Mouse (Mus musculus) mouse embryonic stem cell (cell line): ENCODE results near the gene Mgam.
"Not testable (repeated sequence)": the region's sequence is repeated elsewhere in the genome, so short reads cannot be mapped to it uniquely, and the experiment has no call there.

Experiments
- in situ Hi-C, 2 experiments: fragments of 300-500 bp; cut with MboI; formaldehyde crosslinking; loops; 1 replicate in 1 of 2; 3 replicates in 1 of 2; pipeline ENCODE4 v1.14.3; 2019 to 2020; ENCODE audit warnings: low sequenced_read_pairs in 2 of 2, low pct_unique_long_range_greater_than_20kb in 1 of 2, mixed read lengths in 1 of 2; ENCODE audit not compliant: unreplicated experiment in 1 of 2

The Mgam gene

DNA sequence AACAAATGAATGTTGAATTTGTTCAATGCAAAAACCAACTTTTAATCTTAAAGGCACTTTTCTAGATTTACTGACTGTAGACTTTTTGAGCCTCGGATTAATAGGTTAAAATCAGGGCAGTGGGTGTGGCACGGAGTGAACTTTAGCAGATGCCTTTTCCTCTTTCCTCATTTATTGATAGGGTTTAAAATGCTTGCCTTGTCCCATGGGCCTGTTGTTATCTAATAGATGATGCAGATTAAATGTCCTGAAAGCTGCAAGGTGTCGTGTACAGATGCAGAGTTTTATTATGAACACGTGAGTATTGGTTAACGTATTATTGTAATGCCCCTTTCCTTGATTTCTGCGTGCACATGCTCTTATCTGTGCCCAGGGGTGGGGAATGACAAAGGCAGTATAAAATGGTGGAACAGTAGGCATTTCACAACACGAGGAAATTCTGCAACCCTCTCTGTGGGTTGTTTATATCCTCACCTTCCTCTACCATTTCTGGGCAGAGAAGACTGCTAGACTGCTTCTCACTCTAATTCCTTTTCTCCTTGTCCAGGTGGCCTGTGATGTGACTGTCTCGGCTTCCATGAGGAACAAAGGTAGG lies at the start of gene Mgam:
TSS of gene Mgam (plus strand) at position 426 of the 595 bp plus-strand sequence.
- in situ Hi-C loops = no loop called here

DNA sequence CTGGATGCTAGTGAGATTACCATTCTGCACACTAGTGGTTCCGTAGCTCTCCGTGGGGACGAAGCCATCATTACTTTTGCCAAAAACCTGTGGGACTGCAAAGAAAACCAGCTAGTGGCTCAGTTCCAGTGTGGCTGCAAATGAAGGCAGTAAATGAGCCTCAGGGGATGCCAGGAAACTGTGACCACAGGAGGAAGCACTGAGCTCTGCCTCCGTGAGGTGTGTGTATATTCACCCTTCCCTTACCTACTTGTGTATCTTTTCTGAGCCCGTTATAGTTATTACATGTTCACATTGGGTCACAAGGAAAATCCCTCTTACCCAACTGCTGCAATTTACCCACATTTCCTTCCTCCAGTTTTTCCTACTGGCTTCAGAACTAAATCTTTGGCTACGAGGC lies 44.3 kb upstream of the Mgam start:
- in situ Hi-C loops = no loop called here

DNA sequence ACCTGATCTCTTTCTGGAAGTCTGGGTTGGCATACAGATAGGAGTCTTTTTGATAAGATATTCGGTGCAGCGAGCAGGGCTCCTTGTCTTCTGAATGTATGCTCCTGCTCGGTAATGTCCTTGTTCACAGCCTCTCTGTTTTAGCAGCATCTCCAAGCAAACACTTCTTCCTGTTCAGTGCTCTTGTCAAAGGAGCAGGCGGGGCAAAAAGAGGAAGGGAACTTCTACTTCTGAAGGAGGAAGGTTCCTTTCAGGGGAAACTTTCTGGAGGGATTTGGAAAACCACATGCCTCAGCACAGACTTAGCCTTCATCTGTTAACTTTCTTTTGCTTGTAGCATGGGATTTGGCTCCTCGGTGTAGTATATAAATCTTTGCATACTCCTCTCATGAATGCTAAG lies 43.0 kb upstream of the Mgam start, which contains the start of gene Clec5a:
TSS of gene Clec5a (minus strand) at position 177 of the 400 bp plus-strand sequence.
- in situ Hi-C loops = no loop called here

GRCm38 (mm10) chr6:40588346-40588745 lies 40.3 kb upstream of the Mgam start:
- in situ Hi-C loops = no loop called here

- in situ Hi-C loops = no loop called here
Observed at GRCm38 (mm10) chr6:40594804-40595550, 33.7 kb upstream of the Mgam start.

DNA sequence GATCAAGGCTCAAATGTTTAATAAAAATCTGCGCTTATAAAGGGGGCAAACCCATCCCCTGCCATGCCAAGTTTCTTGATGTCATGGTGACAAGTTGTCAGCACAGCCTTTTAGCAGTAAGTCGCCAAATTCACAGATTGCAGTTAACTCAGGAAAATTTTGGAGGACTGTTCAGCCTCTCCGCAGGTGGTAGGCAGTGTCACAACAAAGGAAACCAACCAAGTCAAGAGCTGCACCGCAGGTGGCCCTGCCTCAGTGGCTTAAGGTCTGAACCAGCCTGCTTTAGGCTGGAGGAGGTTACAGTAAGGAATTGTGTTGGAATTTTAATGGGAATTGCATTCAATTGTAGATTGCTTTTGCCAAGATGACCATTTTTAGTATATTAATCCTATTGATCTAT lies 30.1 kb upstream of the Mgam start:
- in situ Hi-C loops = not testable (repeated sequence)

- in situ Hi-C loops = no loop called here
Observed at GRCm38 (mm10) chr6:40607431-40607830, 21.2 kb upstream of the Mgam start.

- in situ Hi-C loops = no loop called here
Observed at GRCm38 (mm10) chr6:40610244-40610643, 18.4 kb upstream of the Mgam start.

GRCm38 (mm10) chr6:40613260-40613852 lies 15.3 kb upstream of the Mgam start, which contains the start of gene Tas2r138:
Tas2r138 (minus strand) TSS chr6:40613310.
- in situ Hi-C loops = no loop called here

DNA sequence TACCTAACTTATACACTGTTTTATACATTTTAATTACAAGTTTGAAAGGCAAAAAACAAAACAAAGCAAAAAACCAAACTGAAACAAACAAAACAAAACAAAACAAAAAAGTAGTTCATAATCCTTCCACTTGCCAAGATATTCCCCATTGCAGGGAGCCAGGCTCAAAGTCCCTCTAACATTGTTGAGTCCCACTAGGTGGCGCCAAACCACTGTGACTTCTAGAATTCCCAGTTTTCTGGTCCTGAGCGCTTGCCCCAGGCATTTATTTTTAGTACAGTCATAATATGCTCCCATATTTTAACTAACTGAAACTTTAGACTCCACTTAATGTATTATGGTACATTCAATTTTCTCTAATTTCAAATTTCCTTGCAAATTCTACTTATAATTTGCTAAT lies 10.7 kb upstream of the Mgam start:
- in situ Hi-C loops = no loop called here

DNA sequence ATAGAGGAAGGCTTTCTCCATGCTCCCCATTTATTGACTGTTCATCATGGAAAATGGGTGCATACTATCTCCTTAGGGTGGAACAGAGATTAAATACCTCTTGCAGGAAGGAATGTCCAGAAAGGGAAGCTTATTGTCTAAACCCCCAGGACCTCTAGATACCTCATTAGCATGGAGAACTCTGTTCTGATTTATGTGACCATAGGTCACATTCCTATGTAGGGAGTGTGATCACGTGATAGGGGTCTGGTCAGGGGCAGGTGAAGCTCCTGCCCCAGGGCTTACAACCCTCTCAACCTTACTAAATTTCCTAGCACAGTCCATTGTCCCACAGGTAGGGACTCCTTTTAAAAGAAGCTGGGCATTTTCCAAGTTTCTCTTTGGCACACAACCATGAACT lies 2.5 kb upstream of the Mgam start:
- in situ Hi-C loops = no loop called here

- in situ Hi-C loops = no loop called here
Observed at GRCm38 (mm10) chr6:40634640-40635071, 6.0 kb downstream of the Mgam start.

DNA sequence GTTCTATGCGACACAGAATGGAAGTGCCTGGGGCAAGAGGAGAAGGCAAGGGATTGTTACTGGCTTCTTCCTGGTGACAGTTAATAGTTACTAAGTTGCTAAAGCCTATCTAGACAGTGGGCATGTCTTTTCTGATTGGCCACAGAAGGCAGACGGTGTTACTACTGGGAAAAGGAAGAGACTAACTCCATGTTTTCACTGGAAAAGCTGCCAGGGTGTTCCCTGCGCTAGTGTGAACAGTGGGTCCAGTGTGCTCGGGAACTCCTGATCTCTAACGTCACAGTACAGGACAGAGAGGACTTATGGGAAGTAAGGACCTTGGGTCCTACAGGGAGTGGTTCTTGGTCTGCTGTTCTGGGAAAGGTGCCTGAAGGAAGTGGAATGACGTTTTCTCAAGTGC lies 6.9 kb downstream of the Mgam start:
- in situ Hi-C loops = no loop called here

GRCm38 (mm10) chr6:40637755-40638154 lies 9.1 kb downstream of the Mgam start:
- in situ Hi-C loops = no loop called here

GRCm38 (mm10) chr6:40640710-40641538 lies 12.3 kb downstream of the Mgam start:
- in situ Hi-C loops = no loop called here

DNA sequence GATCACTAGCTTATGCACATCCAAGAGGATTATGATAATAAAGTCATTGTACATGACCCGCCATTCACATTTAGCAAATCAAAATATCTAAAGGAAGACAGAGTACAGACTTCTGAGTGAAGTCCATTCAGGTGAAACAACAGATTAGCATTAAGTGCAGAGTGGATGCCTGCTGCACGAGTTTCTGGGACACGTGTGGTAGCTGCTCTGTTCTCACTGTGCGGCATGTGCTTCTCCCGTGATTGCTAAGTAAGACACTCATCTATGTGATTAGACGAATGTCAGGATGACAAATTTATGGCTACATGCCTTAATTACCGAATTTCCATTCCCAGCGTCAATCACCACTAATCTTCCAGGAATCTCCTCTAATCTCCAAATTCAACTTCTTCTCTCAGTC lies 17.1 kb downstream of the Mgam start:
- in situ Hi-C loops = no loop called here

GRCm38 (mm10) chr6:40650953-40651352 lies 22.3 kb downstream of the Mgam start:
- in situ Hi-C loops = no loop called here

DNA sequence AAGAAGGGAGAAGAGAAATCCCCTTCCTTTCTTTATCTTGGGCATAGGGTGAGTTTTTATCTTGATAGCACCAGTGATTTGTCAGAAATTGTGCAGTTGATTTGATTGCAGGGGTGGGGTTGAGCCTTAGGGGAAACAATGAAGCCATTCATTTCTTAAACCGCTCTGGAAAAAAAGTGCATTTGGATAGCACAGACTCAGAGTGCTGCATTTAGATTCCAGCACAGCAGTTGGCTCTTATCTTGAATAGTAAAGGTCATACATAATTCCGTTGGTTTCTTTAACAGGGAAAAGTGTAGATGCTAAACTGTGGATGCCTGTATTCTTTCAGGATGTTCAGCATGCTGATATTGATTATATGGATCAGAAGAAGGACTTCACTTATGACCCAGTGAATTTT lies 32.3 kb downstream of the Mgam start:
- in situ Hi-C loops = no loop called here

DNA sequence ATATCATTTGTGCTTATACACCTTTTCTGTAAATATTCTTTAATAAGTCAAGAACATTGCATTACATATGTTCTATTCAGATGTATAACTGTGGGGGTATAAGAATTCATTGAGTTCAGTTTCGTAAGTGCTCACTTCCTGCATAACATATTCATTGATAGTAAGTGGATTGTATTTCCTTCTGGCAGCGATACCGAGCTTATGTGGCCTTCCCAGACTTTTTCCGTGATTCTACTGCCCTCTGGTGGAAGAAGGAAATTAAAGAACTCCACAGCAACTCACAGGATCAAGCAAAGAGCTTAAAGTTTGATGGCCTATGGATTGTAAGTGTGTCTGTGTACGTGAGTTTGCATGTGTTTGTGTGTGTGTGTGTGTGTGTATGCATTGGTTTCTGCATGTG lies 60.5 kb downstream of the Mgam start:
- in situ Hi-C loops = loop anchor here in 1 of 2 experiments (25.0 kb wide), 1 partner anchor 202 kb away; the partner anchor contains the start of genes Tas2r108 and Tas2r137
